Mouse (Mus musculus) MEL (cell line): ENCODE measurements around the gene Plk3. TPM values are rescaled to one million over a fixed set of nuclear protein-coding genes. Genes with fewer than 3 reads are reported as not detected.

Experiments used
- DNase-seq: peaks from one replicate; pipeline ENCODE4 v3.0.0; 2011; ENCODE audit warnings: low read depth, low spot score
- H3K27ac ChIP-seq: 2 replicates; pipeline ENCODE4 v1.5.1; 2012; ENCODE audit warnings: low read depth, mild to moderate bottlenecking, control low read depth, low read length, moderate library complexity; ENCODE audit not compliant: control insufficient read depth
- H3K27me3 ChIP-seq, 2 experiments: fragments of 150-350 bp in 1 of 2; sonication (generic) in 1 of 2; 2 replicates each; pipeline ENCODE4 v1.6.1; 2012; ENCODE audit warnings: low read length in 2 of 2, mild to moderate bottlenecking in 2 of 2, improper control_type of control experiment in 1 of 2, moderate library complexity in 1 of 2; ENCODE audit not compliant: insufficient read depth in 2 of 2, control insufficient read depth in 1 of 2
- H3K36me3 ChIP-seq, 2 experiments: 2 replicates each; pipeline ENCODE4 v1.6.1; 2012 to 2014; ENCODE audit warnings: low read length in 2 of 2, improper control_type of control experiment in 1 of 2, inconsistent platforms in 1 of 2, mild to moderate bottlenecking in 1 of 2; ENCODE audit not compliant: insufficient read depth in 2 of 2, control insufficient read depth in 1 of 2
- H3K4me1 ChIP-seq, 2 experiments: fragments of 150-350 bp in 1 of 2; sonication (generic) in 1 of 2; 2 replicates each; pipeline ENCODE4 v1.6.1; 2012; ENCODE audit warnings: low read length in 2 of 2, improper control_type of control experiment in 1 of 2, mild to moderate bottlenecking in 1 of 2; ENCODE audit not compliant: insufficient read depth in 2 of 2, control insufficient read depth in 1 of 2
- H3K4me3 ChIP-seq, 2 experiments: fragments of 150-350 bp in 1 of 2; sonication (generic) in 1 of 2; 2 replicates each; pipeline ENCODE4 v1.5.1; 2012; ENCODE audit warnings: low read depth in 2 of 2, low read length in 2 of 2, mild to moderate bottlenecking in 2 of 2, moderate library complexity in 2 of 2, control low read depth in 1 of 2, improper control_type of control experiment in 1 of 2; ENCODE audit not compliant: control insufficient read depth in 1 of 2, insufficient read depth in 1 of 2
- H3K79me2 ChIP-seq: 2 replicates; pipeline ENCODE4 v1.6.1; 2012; ENCODE audit warnings: mild to moderate bottlenecking, low read length, moderate library complexity; ENCODE audit not compliant: control insufficient read depth, poor library complexity, insufficient read depth
- H3K9ac ChIP-seq: 2 replicates; pipeline ENCODE4 v1.6.1; 2012; ENCODE audit warnings: low read depth, mild to moderate bottlenecking, control low read depth, low read length, moderate library complexity; ENCODE audit not compliant: control insufficient read depth, poor library complexity, severe bottlenecking
- H3K9me3 ChIP-seq: fragments of 150-350 bp; sonication (generic); replicated peaks from 2 replicates; pipeline ENCODE4 v1.6.1; 2012; ENCODE audit warnings: mild to moderate bottlenecking, low read length, improper control_type of control experiment, moderate library complexity; ENCODE audit not compliant: insufficient read depth
- BHLHE40 ChIP-seq: IDR thresholded peaks from 2 replicates; pipeline ENCODE4 v1.6.1; 2012; ENCODE audit warnings: low read depth, mild to moderate bottlenecking, inconsistent platforms, low read length, improper control_type of control experiment, borderline replicate concordance
- CTCF ChIP-seq, 3 experiments: IDR thresholded peaks in 2 of 3; conservative IDR thresholded peaks in 1 of 3; 2 replicates each; pipeline ENCODE4 v1.5.1; 2011 to 2012; ENCODE audit warnings: low read length in 3 of 3, low read depth in 2 of 3, mild to moderate bottlenecking in 2 of 3, improper control_type of control experiment in 1 of 3, inconsistent platforms in 1 of 3, mixed read lengths in 1 of 3, moderate library complexity in 1 of 3; ENCODE audit not compliant: control insufficient read depth in 1 of 3, insufficient read depth in 1 of 3, poor library complexity in 1 of 3, severe bottlenecking in 1 of 3
- ELF1 ChIP-seq: IDR thresholded peaks from 2 replicates; pipeline ENCODE4 v1.6.1; 2014; ENCODE audit warnings: low read depth, mild to moderate bottlenecking, inconsistent platforms, low read length, improper control_type of control experiment, moderate library complexity
- ETS1 ChIP-seq: IDR thresholded peaks from 2 replicates; pipeline ENCODE4 v1.6.1; 2012; ENCODE audit warnings: low read depth, mild to moderate bottlenecking, inconsistent platforms, low read length, improper control_type of control experiment, moderate library complexity
- GABPA ChIP-seq: IDR thresholded peaks from 2 replicates; pipeline ENCODE4 v1.6.1; 2012; ENCODE audit warnings: low read depth, mild to moderate bottlenecking, inconsistent platforms, low read length, improper control_type of control experiment, moderate library complexity
- MAFK ChIP-seq: IDR thresholded peaks from 2 replicates; pipeline ENCODE4 v1.6.1; 2011; ENCODE audit warnings: low read depth, mild to moderate bottlenecking, low read length, improper control_type of control experiment, borderline replicate concordance
- MAX ChIP-seq: IDR thresholded peaks from 2 replicates; pipeline ENCODE4 v1.6.1; 2011; ENCODE audit warnings: low read length, improper control_type of control experiment
- MEF2A ChIP-seq: IDR thresholded peaks from 2 replicates; pipeline ENCODE4 v1.6.1; 2014; ENCODE audit warnings: low read depth, mild to moderate bottlenecking, inconsistent platforms, low read length, improper control_type of control experiment; ENCODE audit not compliant: poor library complexity, insufficient replicate concordance, severe bottlenecking; ENCODE audit errors: extremely low read depth
- MXI1 ChIP-seq: IDR thresholded peaks from 2 replicates; pipeline ENCODE4 v1.6.1; 2011; ENCODE audit warnings: mild to moderate bottlenecking, low read depth, low read length, improper control_type of control experiment
- MYB ChIP-seq: IDR thresholded peaks from 2 replicates; pipeline ENCODE4 v1.6.1; 2011; ENCODE audit warnings: mild to moderate bottlenecking, low read depth, low read length, improper control_type of control experiment
- MYC ChIP-seq: IDR thresholded peaks from 2 replicates; pipeline ENCODE4 v1.6.1; 2011; ENCODE audit warnings: low read depth, mild to moderate bottlenecking, low read length, improper control_type of control experiment, moderate library complexity
- NRF1 ChIP-seq: IDR thresholded peaks from 2 replicates; pipeline ENCODE4 v1.6.1; 2014; ENCODE audit warnings: low read depth, mild to moderate bottlenecking, inconsistent platforms, low read length, improper control_type of control experiment, moderate library complexity; ENCODE audit not compliant: poor library complexity, insufficient read depth, severe bottlenecking
- POLR2A ChIP-seq, 2 experiments: IDR thresholded peaks; 2 replicates each; pipeline ENCODE4 v1.6.1; 2011 to 2012; ENCODE audit warnings: low read length in 2 of 2, mild to moderate bottlenecking in 2 of 2, control low read depth in 1 of 2, improper control_type of control experiment in 1 of 2, low read depth in 1 of 2, moderate library complexity in 1 of 2; ENCODE audit not compliant: control insufficient read depth in 1 of 2, insufficient read depth in 1 of 2, poor library complexity in 1 of 2
- RCOR1 ChIP-seq: IDR thresholded peaks from 2 replicates; pipeline ENCODE4 v1.6.1; 2012; ENCODE audit warnings: low read depth, mild to moderate bottlenecking, inconsistent platforms, low read length, improper control_type of control experiment
- SMC3 ChIP-seq: IDR thresholded peaks from 2 replicates; pipeline ENCODE4 v1.6.1; 2011; ENCODE audit warnings: low read depth, low read length, improper control_type of control experiment
- TAL1 ChIP-seq: IDR thresholded peaks from 2 replicates; pipeline ENCODE4 v1.6.1; 2012; ENCODE audit warnings: mild to moderate bottlenecking, inconsistent platforms, low read length, moderate library complexity, mixed read lengths
- TBP ChIP-seq: IDR thresholded peaks from 2 replicates; pipeline ENCODE4 v1.8.0; 2011; ENCODE audit warnings: low read depth, low read length, improper control_type of control experiment
- USF1 ChIP-seq: IDR thresholded peaks from 2 replicates; pipeline ENCODE4 v1.6.1; 2014; ENCODE audit warnings: low read depth, mild to moderate bottlenecking, inconsistent platforms, low read length, improper control_type of control experiment, moderate library complexity
- USF2 ChIP-seq, 2 experiments: IDR thresholded peaks; 2 replicates each; pipeline ENCODE4 v1.6.1; 2011 to 2012; ENCODE audit warnings: improper control_type of control experiment in 2 of 2, low read length in 2 of 2, borderline replicate concordance in 1 of 2, inconsistent platforms in 1 of 2, low read depth in 1 of 2, mild to moderate bottlenecking in 1 of 2; ENCODE audit not compliant: insufficient read depth in 1 of 2
- ZC3H11A ChIP-seq: IDR thresholded peaks from 2 replicates; pipeline ENCODE4 v1.6.1; 2012; ENCODE audit warnings: low read depth, mild to moderate bottlenecking, inconsistent platforms, low read length, improper control_type of control experiment
- ZNF384 ChIP-seq: IDR thresholded peaks from 2 replicates; pipeline ENCODE4 v1.6.1; 2012; ENCODE audit warnings: low read depth, mild to moderate bottlenecking, inconsistent platforms, low read length, improper control_type of control experiment
- polyA plus RNA-seq, 2 experiments: library from polyadenylated mRNA; stranded (reverse) in 1 of 2; unstranded in 1 of 2; fragments of >175 nt in 1 of 2; fragments of >200 nt in 1 of 2; gene quantifications; 2 replicates each; pipeline versions ENCODE4 v1.2.1 to v1.2.4; 2012; ENCODE audit warnings: low replicate concordance in 2 of 2, low read depth in 1 of 2; ENCODE audit not compliant: insufficient read length in 2 of 2, insufficient read depth in 1 of 2, missing spikeins in 1 of 2
- total RNA-seq: library from RNA; depleted of rRNA; stranded (reverse); fragments of 300-350 nt; gene quantifications from 2 replicates; pipeline ENCODE4 v1.2.3, GENCODE M21; 2012

Plk3 gene
- total and polyA plus RNA-seq, 3 experiments, result 5.3 to 13.8 TPM; not detected in 1

DNA sequence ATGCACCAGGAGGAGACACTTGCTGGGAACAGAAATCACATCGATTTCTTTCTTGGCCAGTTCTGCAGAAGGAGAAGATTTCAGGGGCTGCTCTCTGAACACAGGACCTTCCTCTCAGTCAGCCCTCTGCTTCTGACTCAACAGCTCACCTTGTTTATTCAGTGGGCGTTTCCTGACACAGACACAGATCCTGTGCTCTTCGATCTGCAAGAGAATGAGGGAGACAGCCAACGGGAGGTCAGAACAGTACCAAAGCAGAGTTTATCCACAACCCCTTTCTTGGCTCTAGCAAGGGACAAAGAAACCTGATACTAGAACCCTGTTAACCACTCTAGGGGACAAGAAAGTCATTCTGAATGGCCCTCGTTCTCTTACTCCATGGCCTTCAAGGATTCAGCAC is 36.2 kb upstream of the Plk3 start (continued):
- no peak for TF ChIP-seq SMC3
- no peak for TF ChIP-seq MYC
- no peak for TF ChIP-seq MYB
- no peak for TF ChIP-seq CTCF (IDR thresholded peaks at IDR 0.05 in 2 of 3, conservative IDR thresholded peaks at IDR 0.05 in 1 of 3; ENCODE audit: control insufficient read depth in 1 of 3, insufficient read depth in 1 of 3, low read depth in 2 of 3, low read length in 3 of 3, poor library complexity in 1 of 3, severe bottlenecking in 1 of 3)

DNA sequence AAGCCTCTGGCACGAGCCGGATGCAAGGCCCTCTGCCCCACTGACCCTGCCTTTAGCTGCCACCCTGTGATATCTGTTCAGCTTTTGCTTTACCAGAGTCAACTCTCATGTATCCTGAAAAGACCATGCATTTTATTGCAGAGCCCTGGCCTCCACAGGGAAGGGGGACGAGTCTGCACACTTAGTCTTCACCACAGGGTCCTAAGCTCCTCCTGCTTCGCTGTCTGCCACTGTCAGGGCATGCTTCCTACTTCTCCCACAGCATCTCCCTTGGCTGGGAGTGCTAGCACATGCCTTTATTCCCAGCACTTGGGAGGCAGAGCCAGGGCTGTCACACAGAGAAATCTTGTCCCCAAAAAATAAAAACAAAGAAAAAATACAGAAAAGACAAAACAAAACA is 27.4 kb upstream of the Plk3 start:
- TF ChIP-seq USF1 (no peak), ELF1 (no peak), TAL1 (no peak), NRF1 (no peak), MAX (no peak), BHLHE40 (no peak), TBP (no peak), ZC3H11A (no peak), MYB (no peak), ETS1 (no peak), USF2 (IDR thresholded peaks at IDR 0.05; ENCODE audit: borderline replicate concordance in 1 of 2, insufficient read depth in 1 of 2, low read depth in 1 of 2, low read length in 2 of 2) (no peak), RCOR1 (no peak), ZNF384 (no peak), GABPA (no peak), MXI1 (no peak), MEF2A (no peak), SMC3 (no peak), POLR2A (IDR thresholded peaks at IDR 0.05; ENCODE audit: control insufficient read depth in 1 of 2, insufficient read depth in 1 of 2, low read depth in 1 of 2, low read length in 2 of 2, poor library complexity in 1 of 2) (no peak), MAFK (no peak)
- Histone ChIP-seq H3K4me3 (no peak overlapping the region), H3K9me3 (no peaks in the 10 kb centered on the region), H3K27ac (no peak overlapping the region), H3K4me1 (no peaks in the 10 kb centered on the region), H3K36me3 (peaks cover 0 to 21% of the 10 kb centered on the region in 2 experiments; a peak in 2 of 4 replicates), H3K9ac (no peak overlapping the region), H3K27me3 (no peaks in the 10 kb centered on the region), H3K79me2 (no peaks in the 10 kb centered on the region; the same call in 1 of the 2 replicates)
- no peak for DNase-seq
